In the genomic region with DNA sequence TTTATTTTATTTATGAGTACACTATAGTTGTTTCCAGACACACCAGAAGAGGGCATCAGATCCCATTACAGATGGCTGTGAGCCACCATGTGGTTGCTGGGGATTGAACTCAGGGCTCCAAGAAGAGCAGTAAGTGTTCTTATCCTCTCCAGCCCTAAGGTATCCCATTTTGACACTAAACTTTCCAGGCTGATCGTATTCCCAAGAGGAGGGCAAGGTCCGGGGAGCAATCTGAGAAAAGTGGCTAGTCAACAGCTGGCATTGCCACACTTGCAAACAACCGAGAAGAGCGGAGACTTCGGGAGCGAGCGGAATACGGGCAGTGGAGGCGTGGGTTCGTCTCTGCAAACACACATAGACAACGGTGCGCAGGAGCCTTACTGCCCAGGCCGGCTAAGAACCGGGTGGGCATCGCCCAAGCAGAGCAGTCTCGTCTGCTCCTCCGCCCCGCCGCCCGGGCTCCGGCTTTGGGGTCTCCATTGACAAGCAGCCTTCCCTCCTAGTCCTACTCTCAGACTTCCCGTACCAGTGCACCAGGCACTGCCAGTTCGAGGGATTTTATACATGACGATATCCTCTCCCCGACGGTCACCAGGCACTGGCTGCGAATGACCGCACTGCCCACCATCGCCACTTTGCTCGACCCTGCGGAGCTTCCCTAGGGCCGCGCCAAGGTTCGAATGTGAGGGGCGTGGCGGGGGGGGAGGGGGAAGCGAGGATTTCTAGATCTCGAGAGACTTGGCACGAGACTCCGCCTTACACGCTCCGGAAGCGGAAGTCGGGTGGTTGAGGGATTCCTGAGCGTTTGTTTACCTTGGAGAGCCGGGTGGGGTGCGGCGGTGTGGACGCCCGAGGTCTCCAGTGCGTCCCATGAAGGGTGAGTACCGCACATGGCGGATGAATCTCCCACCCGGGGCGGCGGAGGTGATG, we compare ENCODE assay signal across 8 mouse cellular contexts. TPM values are rescaled to one million over a fixed set of nuclear protein-coding genes. Genes with fewer than 3 reads are reported as not detected.
A peak's percentile ranks its signal among the peaks of the same experiment; 100 is the strongest.
DNase-seq lines count a peak whose midpoint lies in the region; ATAC-seq and TF ChIP-seq lines count a peak whose summit lies in the region.

Ramac (plus strand) TSS at position 746 of the 930 bp plus-strand sequence.

- peak; percentile 56 for TF ChIP-seq CTCF in lung, embryonic 14.5 days (IDR thresholded peaks at IDR 0.05; ENCODE audit: low read depth)
- no peak for TF ChIP-seq CTCF in olfactory bulb, adult 2 months (IDR thresholded peaks at IDR 0.05; ENCODE audit: insufficient read depth, low read depth, low read length)
- no peak for TF ChIP-seq CTCF in thymus, adult 2 months (IDR thresholded peaks at IDR 0.05; ENCODE audit: borderline replicate concordance, control insufficient read depth, extremely low read depth, insufficient read depth, low read length, poor library complexity)

- peak within 1 kb of the TSS; percentile 97 for H3K9ac ChIP-seq in ES-E14 (ENCODE audit: insufficient read depth, low read depth, low read length, poor library complexity, severe bottlenecking)
- H3K9ac ChIP-seq in forebrain, embryonic 15.5 days (replicated peaks): peak within 1 kb of the TSS; percentile 80
- peak within 1 kb of the TSS; percentile 94 for H3K9ac ChIP-seq in lung, embryonic 14.5 days

- no peaks in the 10 kb centered on the region for H3K27me3 ChIP-seq in forebrain, embryonic 15.5 days
- H3K27me3 ChIP-seq in lung, embryonic 14.5 days (ENCODE audit: insufficient read depth, low read length): no peaks in the 10 kb centered on the region
- no peaks in the 10 kb centered on the region for H3K27me3 ChIP-seq in thymus, adult 2 months (ENCODE audit: control insufficient read depth, insufficient read depth, low read length)

- ATAC-seq in forebrain, embryonic 15.5 days (replicated peaks): peak; percentile 96
- ATAC-seq in lung, embryonic 14.5 days (ENCODE audit: insufficient read depth): peak; percentile 97

- peak; percentile 93 for DNase-seq in ES-E14 (ENCODE audit: low read depth, low spot score)
- peak; percentile 81 for DNase-seq in cerebellum, adult 11-12 months
- DNase-seq in heart, postnatal 25 days (ENCODE audit: low spot score): peak; percentile 72
- DNase-seq in layer of hippocampus, adult 18-20 months (ENCODE audit: low spot score in 2 of 2): peak; percentile 70 to 92
- peak; percentile 98 for DNase-seq in lung, embryonic 14.5 days
- peak; percentile 84 for DNase-seq in thymus, adult 2 months

- no peaks in the 10 kb centered on the region for H3K36me3 ChIP-seq in ES-E14 (ENCODE audit: control insufficient read depth, insufficient read depth, low read length, poor library complexity, severe bottlenecking)
- H3K36me3 ChIP-seq in forebrain, embryonic 15.5 days: no peaks in the 10 kb centered on the region
- H3K36me3 ChIP-seq in lung, embryonic 14.5 days (ENCODE audit: insufficient read depth): no peaks in the 10 kb centered on the region
- H3K36me3 ChIP-seq in thymus, adult 2 months (ENCODE audit: control insufficient read depth, insufficient read depth, low read length): no peaks in the 10 kb centered on the region

- peaks cover 2 to 3% of the 10 kb centered on the region in 2 experiments; a peak in 1 of 4 replicates for H3K4me1 ChIP-seq in ES-E14 (ENCODE audit: control insufficient read depth in 2 of 2, insufficient read depth in 2 of 2, low read length in 2 of 2, poor library complexity in 1 of 2)
- H3K4me1 ChIP-seq in forebrain, embryonic 15.5 days: peaks cover 25% of the 10 kb centered on the region
- H3K4me1 ChIP-seq in lung, embryonic 14.5 days (ENCODE audit: insufficient read depth): 0 out of 2 replicates have a peak, but pooled peaks cover 6% of the 10 kb centered on the region
- peaks cover 2% of the 10 kb centered on the region; the same call in 1 of the 2 replicates for H3K4me1 ChIP-seq in olfactory bulb, adult 2 months (ENCODE audit: control insufficient read depth, insufficient read depth, low read length)
- peaks cover 6% of the 10 kb centered on the region for H3K4me1 ChIP-seq in thymus, adult 2 months (replicated peaks; ENCODE audit: control insufficient read depth, insufficient read depth, low read length)

- WGBS in forebrain, embryonic 15.5 days: under 1% methylated on average over 56 of the region's 56 CpGs
- WGBS in lung, embryonic 14.5 days: under 1% methylated on average over 56 of the region's 56 CpGs
- WGBS in olfactory bulb, adult 2 months: 1% methylated on average over 56 of the region's 56 CpGs
- under 1% methylated on average over 56 of the region's 56 CpGs for WGBS in thymus, adult 2 months

- in situ Hi-C loops in ES-E14 (cut with MboI; ENCODE audit: low sequenced_read_pairs in 2 of 2, unreplicated experiment in 2 of 2): no loop called here

- H3K9me3 ChIP-seq in ES-E14 (ENCODE audit: control insufficient read depth, insufficient read depth, low read depth, low read length): no peaks in the 10 kb centered on the region
- no peaks in the 10 kb centered on the region for H3K9me3 ChIP-seq in forebrain, embryonic 15.5 days
- H3K9me3 ChIP-seq in lung, embryonic 14.5 days (ENCODE audit: low read depth, low read length): no peaks in the 10 kb centered on the region

- H3K4me3 ChIP-seq in ES-E14 (ENCODE audit: insufficient read depth in 1 of 2, low read depth in 1 of 2, low read length in 2 of 2, poor library complexity in 1 of 2, severe bottlenecking in 1 of 2): peak within 1 kb of the TSS; percentile 91
- peak within 1 kb of the TSS; percentile 74 for H3K4me3 ChIP-seq in forebrain, embryonic 15.5 days
- peak within 1 kb of the TSS; percentile 98 for H3K4me3 ChIP-seq in lung, embryonic 14.5 days (ENCODE audit: low read depth, low read length)
- H3K4me3 ChIP-seq in olfactory bulb, adult 2 months (ENCODE audit: insufficient read depth, low read depth, low read length): peak within 1 kb of the TSS; percentile 76
- peak within 1 kb of the TSS; percentile 83 for H3K4me3 ChIP-seq in thymus, adult 2 months (ENCODE audit: control insufficient read depth, insufficient read depth, low read length)

- peak within 1 kb of the TSS; percentile 64 for H3K4me2 ChIP-seq in forebrain, embryonic 15.5 days (replicated peaks)
- H3K4me2 ChIP-seq in lung, embryonic 14.5 days: peak within 1 kb of the TSS; percentile 89

- peak; percentile 59 for TF ChIP-seq POLR2A in olfactory bulb, adult 2 months (IDR thresholded peaks at IDR 0.05; ENCODE audit: insufficient read depth, low read depth, low read length)
- TF ChIP-seq POLR2A in thymus, adult 2 months (IDR thresholded peaks at IDR 0.05; ENCODE audit: control insufficient read depth, extremely low read depth, insufficient read depth, low read length, poor library complexity): peak; percentile 85

- peak within 1 kb of the TSS; percentile 61 for H3K27ac ChIP-seq in ES-E14 (ENCODE audit: insufficient read depth, low read depth, low read length, poor library complexity, severe bottlenecking)
- H3K27ac ChIP-seq in forebrain, embryonic 15.5 days (replicated peaks): peak within 1 kb of the TSS; percentile 86
- H3K27ac ChIP-seq in lung, embryonic 14.5 days (ENCODE audit: low read depth): peak within 1 kb of the TSS; percentile 91
- H3K27ac ChIP-seq in olfactory bulb, adult 2 months (ENCODE audit: insufficient read depth, low read depth, low read length): peak within 1 kb of the TSS; percentile 11; the same call in 1 of the 2 replicates
- peak within 1 kb of the TSS; percentile 15 for H3K27ac ChIP-seq in thymus, adult 2 months (ENCODE audit: control insufficient read depth, insufficient read depth, low read length)

- intact Hi-C loops in heart, postnatal 25 days (cut with DNase I): no loop called here

TF ChIP-seq in ES-E14, 5 proteins besides CTCF, POLR2A, EP300 and RAD21:
- TF ChIP-seq MAFK (IDR thresholded peaks at IDR 0.05; ENCODE audit: insufficient read depth, low read depth, low read length) (no peak), CHD2 (IDR thresholded peaks at IDR 0.05; ENCODE audit: low read depth, low read length) (peak; percentile 96), ZC3H11A (IDR thresholded peaks at IDR 0.05; ENCODE audit: borderline replicate concordance, low read depth, low read length) (no peak), HCFC1 (IDR thresholded peaks at IDR 0.05; ENCODE audit: borderline replicate concordance, insufficient read depth, low read length) (0 out of 2 replicates have a peak, but pooled peaks have one; percentile 59)

RNA-seq across cellular contexts. Expression of gene Ramac, which starts in this region (rescaled TPM):
- 15.4 and 23.3 TPM in 2 replicates for total RNA-seq in ES-E14 (2012; rRNA removed)
- 157 and 166 TPM in 2 replicates for polyA plus RNA-seq in forebrain, embryonic 15.5 days (2015; fragmentation: Nextera tagmentation; extraction: Ambion mirVana)
- 10 to 100 TPM; 30.0 to 31.1 TPM for total RNA-seq in heart, postnatal 25 days (2021)
- total RNA-seq in layer of hippocampus, adult 18-20 months (2021): 10 to 100 TPM; 79.6 to 87.6 TPM
- 121 and 124 TPM in 2 replicates for polyA plus RNA-seq in lung, embryonic 14.5 days (2014; fragmentation: Nextera tagmentation; extraction: Ambion mirVana)
- polyA plus RNA-seq in olfactory bulb, adult 2 months (2012; ENCODE audit: insufficient read depth, insufficient read length, low replicate concordance, missing spikeins): not detected in 2 replicates
- polyA plus RNA-seq in thymus, adult 2 months (2012; rRNA removed): 11.4 and 13.5 TPM in 2 replicates

Comparison
In these comparisons a context has a peak if more than half of its experiments do, and no peak if none do; other contexts are left out.
1. Peak in every context shown above with its lines: DNase-seq, ATAC-seq, H3K4me3 ChIP-seq and H3K27ac ChIP-seq.
2. H3K27ac ChIP-seq: peak in every context shown above with its lines; median percentile 91 in lung, embryonic 14.5 days; 86 in forebrain, embryonic 15.5 days; 61 in ES-E14; 15 in thymus, adult 2 months; 11 in olfactory bulb, adult 2 months.